Mouse (Mus musculus) neural tube, embryonic 13.5 days (tissue): ENCODE measurements at regions not wholly inside any gene's neighbourhood (a gene's known extent, or its start where the extent isn't known, plus 50 kb on each side); places are given as distances from the start of the nearest gene placed in this dataset.

Experiments
- ATAC-seq: fragments of 200-750 bp; cut with Nextera tagmentation; 2 replicates; pipeline ENCODE4 v1.8.0; 2017; ENCODE audit warnings: low read depth, mild to moderate bottlenecking, moderate TSS enrichment, moderate library complexity
- H3K27ac ChIP-seq: fragments of 300-500 bp; sonication (generic); replicated peaks from 2 replicates; pipeline ENCODE4 v1.5.1; 2015; ENCODE audit warnings: moderate library complexity, mild to moderate bottlenecking, inconsistent platforms
- H3K27me3 ChIP-seq: fragments of 300-500 bp; sonication (generic); 2 replicates; pipeline ENCODE4 v1.6.1; 2015; ENCODE audit warnings: mild to moderate bottlenecking, inconsistent platforms
- H3K36me3 ChIP-seq: fragments of 300-500 bp; sonication (generic); 2 replicates; pipeline ENCODE4 v1.6.1; 2015; ENCODE audit warnings: mild to moderate bottlenecking, inconsistent platforms
- H3K4me1 ChIP-seq: fragments of 300-500 bp; sonication (generic); replicated peaks from 2 replicates; pipeline ENCODE4 v1.6.1; 2015; ENCODE audit warnings: inconsistent platforms
- H3K4me2 ChIP-seq: fragments of 300-500 bp; sonication (generic); 2 replicates; pipeline ENCODE4 v1.6.1; 2015; ENCODE audit warnings: inconsistent platforms, mild to moderate bottlenecking, moderate library complexity
- H3K4me3 ChIP-seq: fragments of 300-500 bp; sonication (generic); 2 replicates; pipeline ENCODE4 v1.5.1; 2015; ENCODE audit warnings: mild to moderate bottlenecking, inconsistent platforms
- H3K9ac ChIP-seq: fragments of 300-500 bp; sonication (generic); 2 replicates; pipeline ENCODE4 v1.6.1; 2015; ENCODE audit warnings: moderate library complexity, mild to moderate bottlenecking, inconsistent platforms
- H3K9me3 ChIP-seq: fragments of 300-500 bp; sonication (generic); 2 replicates; pipeline ENCODE4 v1.6.1; 2016; ENCODE audit warnings: inconsistent platforms
- whole genome bisulfite sequencing: fragments of 180-500 bp; shearing (Covaris S2); methylation state at CpG from one replicate; pipeline ENCODE4 v1.1.7; 2015; 5-methylcytosine and 5-hydroxymethylcytosine counted together

GRCm38 (mm10) chr12:77143521-77143920 is 94.4 kb upstream of the Fut8 start:
- no peak overlapping the region for H3K9ac ChIP-seq
- no peaks in the 10 kb centered on the region for H3K4me1 ChIP-seq
- H3K4me3 ChIP-seq, result no peak overlapping the region
- H3K27ac ChIP-seq, result no peak overlapping the region
- no peak overlapping the region for H3K4me2 ChIP-seq
- WGBS, result 80% methylated on average over 6 of the region's 6 CpGs
- no peak for ATAC-seq
- no peaks in the 10 kb centered on the region for H3K36me3 ChIP-seq
- no peaks in the 10 kb centered on the region for H3K27me3 ChIP-seq
- no peaks in the 10 kb centered on the region for H3K9me3 ChIP-seq

- ATAC-seq, result no peak
- Histone ChIP-seq H3K4me3 (no peak overlapping the region), H3K27me3 (no peaks in the 10 kb centered on the region), H3K4me1 (no peaks in the 10 kb centered on the region), H3K36me3 (no peaks in the 10 kb centered on the region), H3K27ac (no peak overlapping the region), H3K9me3 (no peaks in the 10 kb centered on the region), H3K9ac (no peak overlapping the region), H3K4me2 (no peak overlapping the region)
- WGBS, result 91% methylated on average over 12 of the region's 12 CpGs
Observed at GRCm38 (mm10) chr12:77143105-77143504, 94.8 kb upstream of the Fut8 start.

DNA sequence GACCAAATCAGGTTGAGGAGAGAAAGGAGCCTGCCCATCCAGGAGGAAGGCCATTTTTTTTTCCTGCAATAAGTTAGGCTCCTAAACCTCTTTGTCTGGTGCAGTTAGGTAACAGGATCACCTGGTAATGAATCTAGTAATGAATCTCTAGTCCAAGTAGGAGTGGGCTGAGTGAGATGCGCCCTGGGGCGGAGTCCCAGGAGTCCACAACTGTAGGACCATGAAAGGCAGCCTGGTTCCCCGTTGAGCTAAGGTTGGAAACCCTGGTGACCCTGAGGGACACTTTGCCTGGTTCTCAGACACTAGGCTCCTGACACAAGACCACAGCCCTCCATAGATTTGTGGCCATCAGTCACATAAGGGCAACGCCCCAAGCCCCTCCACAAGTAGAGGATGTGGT is 95.7 kb upstream of the Fut8 start:
- H3K36me3 ChIP-seq, result no peaks in the 10 kb centered on the region
- ATAC-seq, result no peak
- no peaks in the 10 kb centered on the region for H3K4me1 ChIP-seq
- H3K27me3 ChIP-seq, result no peaks in the 10 kb centered on the region
- no peak overlapping the region for H3K4me3 ChIP-seq
- no peak overlapping the region for H3K27ac ChIP-seq
- 88% methylated on average over 4 of the region's 4 CpGs for WGBS
- no peak overlapping the region for H3K9ac ChIP-seq
- no peak overlapping the region for H3K4me2 ChIP-seq
- no peaks in the 10 kb centered on the region for H3K9me3 ChIP-seq

- ATAC-seq, result no peak
- Histone ChIP-seq H3K4me1 (no peaks in the 10 kb centered on the region), H3K27me3 (no peaks in the 10 kb centered on the region), H3K36me3 (no peaks in the 10 kb centered on the region), H3K27ac (no peak overlapping the region), H3K9me3 (no peaks in the 10 kb centered on the region), H3K9ac (no peak overlapping the region), H3K4me3 (no peak overlapping the region), H3K4me2 (no peak overlapping the region)
- WGBS, result 84% methylated on average over 8 of the region's 8 CpGs
Observed at GRCm38 (mm10) chr12:77141260-77142201, 96.4 kb upstream of the Fut8 start.

- H3K27ac ChIP-seq, result no peak overlapping the region
- H3K27me3 ChIP-seq, result no peaks in the 10 kb centered on the region
- H3K36me3 ChIP-seq, result no peaks in the 10 kb centered on the region
- 81% methylated on average over 6 of the region's 6 CpGs for whole genome bisulfite sequencing
- H3K9ac ChIP-seq, result no peak overlapping the region
- H3K9me3 ChIP-seq, result no peaks in the 10 kb centered on the region
- ATAC-seq, result no peak
- H3K4me3 ChIP-seq, result no peak overlapping the region
- no peak overlapping the region for H3K4me2 ChIP-seq
- no peaks in the 10 kb centered on the region for H3K4me1 ChIP-seq
Observed at GRCm38 (mm10) chr12:77140656-77141055, 97.3 kb upstream of the Fut8 start.

- H3K4me1 ChIP-seq, result no peaks in the 10 kb centered on the region
- H3K9me3 ChIP-seq, result no peaks in the 10 kb centered on the region
- H3K27ac ChIP-seq, result no peak overlapping the region
- no peaks in the 10 kb centered on the region for H3K27me3 ChIP-seq
- 89% methylated on average over 5 of the region's 5 CpGs for WGBS
- H3K9ac ChIP-seq, result no peak overlapping the region
- no peaks in the 10 kb centered on the region for H3K36me3 ChIP-seq
- ATAC-seq, result no peak
- H3K4me3 ChIP-seq, result no peak overlapping the region
- no peak overlapping the region for H3K4me2 ChIP-seq
Observed at GRCm38 (mm10) chr12:77140141-77140540, 97.8 kb upstream of the Fut8 start.

DNA sequence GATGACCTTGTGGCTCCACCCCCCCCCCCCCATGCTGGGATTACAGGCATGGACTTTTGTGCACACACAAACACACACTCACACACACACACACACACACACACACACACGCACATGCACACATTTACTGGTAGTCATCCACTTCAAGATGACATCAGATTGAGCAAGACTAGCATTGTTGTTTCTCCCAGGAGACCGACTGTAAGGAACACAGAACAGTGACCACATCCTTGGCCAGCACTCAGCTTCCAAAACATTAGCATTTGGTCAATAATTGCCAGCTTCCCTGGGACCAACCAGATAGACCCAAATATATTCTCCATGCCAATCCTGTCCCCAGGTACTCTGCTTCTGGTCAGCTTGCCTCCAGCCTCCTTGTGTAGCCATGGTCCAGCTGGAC is 98.2 kb upstream of the Fut8 start:
- Histone ChIP-seq H3K36me3 (no peaks in the 10 kb centered on the region), H3K27me3 (no peaks in the 10 kb centered on the region), H3K9me3 (no peaks in the 10 kb centered on the region), H3K4me2 (no peak overlapping the region), H3K27ac (no peak overlapping the region), H3K9ac (no peak overlapping the region), H3K4me1 (no peaks in the 10 kb centered on the region), H3K4me3 (no peak overlapping the region)
- WGBS, result 86% methylated on average over 2 of the region's 2 CpGs
- ATAC-seq, result no peak

DNA sequence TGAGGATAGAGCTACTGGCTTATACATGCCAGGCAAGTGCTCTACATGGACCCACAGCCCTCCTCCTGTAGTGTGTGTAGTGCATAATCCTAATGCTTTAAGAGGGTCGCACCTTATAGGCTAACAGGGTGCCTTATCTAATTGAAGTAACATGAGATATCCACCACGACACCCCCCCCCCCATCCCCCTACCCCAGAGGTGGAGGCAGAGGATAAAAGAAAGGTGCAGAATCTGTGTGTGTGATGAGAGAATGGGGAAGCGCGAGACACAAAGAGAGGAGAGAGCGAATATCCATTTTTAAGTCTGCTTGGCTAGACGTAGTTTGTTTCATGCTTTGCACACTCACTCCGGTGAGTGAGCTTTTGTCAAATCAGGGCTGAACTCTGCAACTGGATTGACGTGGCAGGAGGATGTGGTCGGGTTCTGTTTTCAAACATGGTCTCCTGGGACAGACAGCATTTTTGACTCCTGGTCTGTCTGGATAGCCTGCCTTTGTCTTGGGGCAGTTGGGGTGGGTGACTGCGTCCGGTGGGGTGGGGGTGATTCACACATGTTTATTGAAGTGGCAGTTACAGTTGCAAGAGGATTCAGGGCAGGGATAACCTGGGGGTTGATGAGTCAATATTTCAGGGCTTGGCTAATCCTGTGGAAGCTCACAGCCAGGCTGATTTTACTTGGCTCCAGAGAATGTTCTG is 99.3 kb upstream of the Fut8 start:
- H3K4me1 ChIP-seq, result no peaks in the 10 kb centered on the region
- H3K4me2 ChIP-seq, result no peak overlapping the region
- no peaks in the 10 kb centered on the region for H3K36me3 ChIP-seq
- ATAC-seq, result no peak
- H3K27me3 ChIP-seq, result no peaks in the 10 kb centered on the region
- H3K4me3 ChIP-seq, result no peak overlapping the region
- WGBS, result 85% methylated on average over 11 of the region's 11 CpGs
- no peaks in the 10 kb centered on the region for H3K9me3 ChIP-seq
- H3K27ac ChIP-seq, result no peak overlapping the region
- no peak overlapping the region for H3K9ac ChIP-seq

DNA sequence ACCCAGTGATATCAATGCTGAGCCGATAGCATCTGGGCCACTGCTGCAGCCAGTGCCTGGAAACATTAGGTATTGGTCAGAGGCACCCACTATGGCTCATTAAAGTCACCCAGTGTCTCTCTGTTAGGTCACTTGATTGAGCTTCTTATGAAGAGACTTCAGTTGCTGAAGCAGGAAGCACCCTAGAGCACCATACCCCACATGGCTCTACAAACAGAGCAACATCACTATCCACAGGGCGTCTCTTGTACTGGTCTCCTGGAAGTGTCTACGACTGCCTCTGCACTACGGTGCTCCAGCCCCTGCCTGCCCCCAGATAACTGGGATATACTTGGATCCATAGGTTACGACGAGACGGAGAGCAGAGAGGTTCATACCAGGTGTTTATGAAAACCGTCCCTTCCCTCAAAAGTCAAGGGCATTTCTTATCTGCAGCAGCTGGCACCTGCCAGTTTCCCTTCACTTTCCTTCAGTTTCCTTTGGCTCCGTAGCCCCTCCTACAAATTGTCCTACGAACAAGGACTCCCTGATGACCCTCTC is 100.6 kb upstream of the Fut8 start:
- Histone ChIP-seq H3K27ac (no peak overlapping the region), H3K9me3 (no peaks in the 10 kb centered on the region), H3K4me1 (no peaks in the 10 kb centered on the region), H3K36me3 (no peaks in the 10 kb centered on the region), H3K4me2 (no peak overlapping the region), H3K27me3 (no peaks in the 10 kb centered on the region), H3K9ac (no peak overlapping the region), H3K4me3 (no peak overlapping the region)
- WGBS, result 90% methylated on average over 10 of the region's 10 CpGs
- ATAC-seq, result no peak

DNA sequence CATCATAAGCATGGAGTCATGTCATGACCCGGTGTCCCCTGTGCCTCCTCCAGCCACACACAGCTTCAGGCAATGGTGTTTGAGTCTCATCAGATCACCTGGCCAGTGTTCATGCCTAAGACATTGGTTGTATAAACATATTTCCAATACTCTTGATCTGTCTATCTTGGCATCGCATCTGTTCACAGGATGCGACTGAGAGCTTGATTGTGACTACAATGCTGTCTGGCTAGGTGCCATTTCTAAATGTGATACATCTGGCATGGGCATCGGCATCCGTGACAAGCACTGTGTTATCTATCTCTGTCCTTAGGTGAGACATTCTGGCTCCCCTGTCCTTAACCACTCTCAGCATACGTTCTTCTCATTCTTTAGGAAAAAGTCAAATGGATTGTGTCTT is 102.3 kb upstream of the Fut8 start:
- Histone ChIP-seq H3K36me3 (no peaks in the 10 kb centered on the region), H3K9me3 (no peaks in the 10 kb centered on the region), H3K4me3 (no peak overlapping the region), H3K27ac (no peak overlapping the region), H3K4me1 (no peaks in the 10 kb centered on the region), H3K4me2 (no peak overlapping the region), H3K9ac (no peak overlapping the region), H3K27me3 (no peaks in the 10 kb centered on the region)
- WGBS, result 90% methylated on average over 6 of the region's 6 CpGs
- ATAC-seq, result no peak

GRCm38 (mm10) chr12:77135067-77135466 is 102.9 kb upstream of the Fut8 start:
- WGBS, result 87% methylated on average over 3 of the region's 3 CpGs
- ATAC-seq, result no peak
- no peak overlapping the region for H3K27ac ChIP-seq

GRCm38 (mm10) chr12:77134306-77135010 is 103.5 kb upstream of the Fut8 start:
- Histone ChIP-seq H3K27ac (no peak overlapping the region), H3K9ac (no peak overlapping the region), H3K4me3 (no peak overlapping the region), H3K27me3 (no peaks in the 10 kb centered on the region), H3K36me3 (no peaks in the 10 kb centered on the region), H3K4me2 (no peak overlapping the region), H3K4me1 (no peaks in the 10 kb centered on the region), H3K9me3 (no peaks in the 10 kb centered on the region)
- WGBS, result 84% methylated on average over 9 of the region's 9 CpGs
- ATAC-seq, result no peak

More at GRCm38 (mm10) chr12:77135067-77135466, 102.9 kb upstream of the Fut8 start:
- no peak overlapping the region for H3K4me2 ChIP-seq
- H3K4me3 ChIP-seq, result no peak overlapping the region
- no peak overlapping the region for H3K9ac ChIP-seq
- H3K27me3 ChIP-seq, result no peaks in the 10 kb centered on the region
- H3K36me3 ChIP-seq, result no peaks in the 10 kb centered on the region
- H3K4me1 ChIP-seq, result no peaks in the 10 kb centered on the region
- no peaks in the 10 kb centered on the region for H3K9me3 ChIP-seq
